Mouse (Mus musculus): ENCODE results near the gene Tstd1.

- no peak for TF ChIP-seq CTCF (IDR thresholded peaks at IDR 0.05)
- TF ChIP-seq POLR2A (IDR thresholded peaks at IDR 0.05; ENCODE audit: insufficient read depth, low read depth, low read length) = no peak
Measured at GRCm38 (mm10) chr1:171452522-171452921, 33.9 kb downstream of the Tstd1 start.
